In genomic region chr10:79532678-79533077, GRCm38 (mm10) we compare ENCODE assay signal across 8 mouse cellular contexts. TPM values are rescaled to one million over a fixed set of nuclear protein-coding genes. Genes with fewer than 3 reads are reported as not detected.
DNase-seq lines count a peak whose midpoint lies in the region; ATAC-seq lines count a peak whose summit lies in the region.

No protein-coding gene starts in this region.

- peak; percentile 20 for DNase-seq in embryo, embryonic 11 days
- DNase-seq in embryo, embryonic 9.5 days (ENCODE audit: extremely low spot score), result no peak
- DNase-seq in right cerebral cortex, postnatal 25 days, result peak; percentile 3
- no peak for DNase-seq in right cerebral cortex, postnatal 36 days (ENCODE audit: low spot score in 2 of 2)
- peak; percentile 13 for DNase-seq in hindbrain, embryonic 11.5 days (ENCODE audit: low spot score)
- peak; percentile 12 for DNase-seq in urinary bladder, postnatal 25 days (ENCODE audit: low spot score)

- H3K27ac ChIP-seq in hindbrain, embryonic 11.5 days (ENCODE audit: low read depth, low read length), result peak overlapping the region; percentile 33; the same call in 1 of the 2 replicates
- peak overlapping the region; percentile 88 for H3K27ac ChIP-seq in lung, embryonic 16.5 days (ENCODE audit: low read length)

- H3K36me3 ChIP-seq in hindbrain, embryonic 11.5 days (ENCODE audit: control insufficient read depth, insufficient read depth, low read length), result no peaks in the 10 kb centered on the region
- peaks cover 6% of the 10 kb centered on the region; the same call in 1 of the 2 replicates for H3K36me3 ChIP-seq in lung, embryonic 16.5 days (ENCODE audit: control insufficient read depth, insufficient read depth, low read length)

- H3K4me1 ChIP-seq in hindbrain, embryonic 11.5 days (replicated peaks; ENCODE audit: control insufficient read depth, insufficient read depth, low read length), result no peaks in the 10 kb centered on the region
- H3K4me1 ChIP-seq in lung, embryonic 16.5 days (replicated peaks; ENCODE audit: control insufficient read depth, insufficient read depth, low read length), result peaks cover 10% of the 10 kb centered on the region

- H3K27me3 ChIP-seq in hindbrain, embryonic 11.5 days (ENCODE audit: control insufficient read depth, insufficient read depth, low read length), result no peaks in the 10 kb centered on the region
- H3K27me3 ChIP-seq in lung, embryonic 16.5 days (ENCODE audit: control insufficient read depth, insufficient read depth, low read depth, low read length), result no peaks in the 10 kb centered on the region

- ATAC-seq in hindbrain, embryonic 11.5 days (ENCODE audit: low FRiP score), result 0 out of 2 replicates have a peak, but pooled peaks have one; percentile 19
- ATAC-seq in lung, embryonic 16.5 days (ENCODE audit: low read depth), result peak; percentile 59
- no peak for ATAC-seq in monocyte, adult 5-6 weeks (replicated peaks; ENCODE audit: insufficient number of reproducible peaks, low FRiP score, low TSS enrichment, poor library complexity, severe bottlenecking)

- peak overlapping the region; percentile 98 for H3K4me2 ChIP-seq in hindbrain, embryonic 11.5 days (replicated peaks; ENCODE audit: low read depth, low read length)
- H3K4me2 ChIP-seq in lung, embryonic 16.5 days (ENCODE audit: low read depth, low read length), result peak overlapping the region; percentile 97

- 32% methylated on average over 3 of the region's 3 CpGs for WGBS in hindbrain, embryonic 11.5 days
- WGBS in lung, embryonic 16.5 days, result 30% methylated on average over 3 of the region's 3 CpGs

- peak overlapping the region; percentile 65 for H3K4me3 ChIP-seq in hindbrain, embryonic 11.5 days (ENCODE audit: low read depth, low read length)
- H3K4me3 ChIP-seq in lung, embryonic 16.5 days (ENCODE audit: low read length), result peak overlapping the region; percentile 74

- peak overlapping the region; percentile 64 for H3K9ac ChIP-seq in hindbrain, embryonic 11.5 days (ENCODE audit: low read depth, low read length)
- peak overlapping the region; percentile 72 for H3K9ac ChIP-seq in lung, embryonic 16.5 days (ENCODE audit: low read length)

- no peaks in the 10 kb centered on the region for H3K9me3 ChIP-seq in hindbrain, embryonic 11.5 days (ENCODE audit: control insufficient read depth, low read length)
- H3K9me3 ChIP-seq in lung, embryonic 16.5 days (ENCODE audit: control insufficient read depth, low read length), result no peaks in the 10 kb centered on the region

RNA-seq across cellular contexts. Expression of gene Plpp2, which starts 0.9 kb away (rescaled TPM):
- 12.4 and 16.1 TPM in 2 replicates for polyA plus RNA-seq in hindbrain, embryonic 11.5 days (2014; fragmentation: Nextera tagmentation; extraction: Ambion mirVana)
- polyA plus RNA-seq in lung, embryonic 16.5 days (2015; fragmentation: Nextera tagmentation; extraction: Ambion mirVana), result 32.9 and 34.4 TPM in 2 replicates
- 3.1 to 4.3 TPM (median 3.3 TPM) in 3 replicates for total RNA-seq in monocyte, adult 5-6 weeks (2017)

RNA-seq across cellular contexts. Expression of gene Mier2, which starts 22.3 kb away (rescaled TPM):
- 35.4 and 37.8 TPM in 2 replicates for polyA plus RNA-seq in hindbrain, embryonic 11.5 days (2014; fragmentation: Nextera tagmentation; extraction: Ambion mirVana)
- 43.7 and 44.9 TPM in 2 replicates for polyA plus RNA-seq in lung, embryonic 16.5 days (2015; fragmentation: Nextera tagmentation; extraction: Ambion mirVana)
- total RNA-seq in monocyte, adult 5-6 weeks (2017), result 10.0 to 20.6 TPM (median 14.6 TPM) in 3 replicates

RNA-seq across cellular contexts. Expression of gene Theg, which starts 54.5 kb away (rescaled TPM):
- not detected in 2 replicates for polyA plus RNA-seq in hindbrain, embryonic 11.5 days (2014; fragmentation: Nextera tagmentation; extraction: Ambion mirVana)
- polyA plus RNA-seq in lung, embryonic 16.5 days (2015; fragmentation: Nextera tagmentation; extraction: Ambion mirVana), result not detected in 2 replicates
- total RNA-seq in monocyte, adult 5-6 weeks (2017), result not detected in 3 replicates

Comparison
In these comparisons a context has a peak if more than half of its experiments do, and no peak if none do; other contexts are left out.
1. DNase-seq: peak in embryo, embryonic 11 days (single experiment), right cerebral cortex, postnatal 25 days (single experiment), hindbrain, embryonic 11.5 days (single experiment) and urinary bladder, postnatal 25 days (single experiment); none in embryo, embryonic 9.5 days (single experiment) and right cerebral cortex, postnatal 36 days (0 of 2).